ENCODE assay signal across 8 mouse cellular contexts in genomic region chr4:47227756-47228155, GRCm38 (mm10). TPM values are rescaled to one million over a fixed set of nuclear protein-coding genes. Genes with fewer than 3 reads are reported as not detected.
A peak's percentile ranks its signal among the peaks of the same experiment; 100 is the strongest.
DNase-seq lines count a peak whose midpoint lies in the region; ATAC-seq lines count a peak whose summit lies in the region.

No protein-coding gene starts in this region.

- no peak overlapping the region for H3K4me2 ChIP-seq in heart, embryonic 12.5 days

- no peaks in the 10 kb centered on the region for H3K27me3 ChIP-seq in heart, embryonic 12.5 days (replicated peaks)

- no peak overlapping the region for H3K4me3 ChIP-seq in heart, embryonic 12.5 days

- ATAC-seq in heart, embryonic 12.5 days (ENCODE audit: insufficient number of reproducible peaks, low FRiP score), result 0 out of 2 replicates have a peak, but pooled peaks have one; percentile 20
- ATAC-seq in erythroid progenitor cell, adult 5-6 weeks (replicated peaks; ENCODE audit: low FRiP score, poor library complexity, severe bottlenecking), result no peak
- ATAC-seq in erythroblast, adult 5-6 weeks (replicated peaks; ENCODE audit: low FRiP score, poor library complexity, severe bottlenecking), result no peak

- 30% methylated on average over 6 of the region's 6 CpGs for WGBS in heart, embryonic 12.5 days

- DNase-seq in gastrocnemius, postnatal 14 days, result peak; percentile 67
- no peak for DNase-seq in gastrocnemius, postnatal 36 days
- DNase-seq in NIH3T3 (ENCODE audit: low read depth), result peak; percentile 66
- DNase-seq in left cerebral cortex, adult 18-20 months (ENCODE audit: low spot score in 2 of 2), result peak; percentile 63 to 80
- DNase-seq in right cerebral cortex, postnatal 14 days, result peak; percentile 55

- peaks cover 18% of the 10 kb centered on the region for H3K4me1 ChIP-seq in heart, embryonic 12.5 days (replicated peaks)

- H3K36me3 ChIP-seq in heart, embryonic 12.5 days, result no peaks in the 10 kb centered on the region

- 0 out of 2 replicates have a peak, but pooled peaks cover 3% of the 10 kb centered on the region for H3K9me3 ChIP-seq in heart, embryonic 12.5 days (replicated peaks)

- intact Hi-C loops in gastrocnemius, postnatal 14 days (cut with DNase I; ENCODE audit: low total_unique reads), result no loop called here
- intact Hi-C loops in gastrocnemius, postnatal 36 days (cut with DNase I), result no loop called here

- no peak overlapping the region for H3K9ac ChIP-seq in heart, embryonic 12.5 days

- 0 out of 2 replicates have a peak overlapping the region, but pooled peaks have one; percentile 7 for H3K27ac ChIP-seq in heart, embryonic 12.5 days (ENCODE audit: poor library complexity, severe bottlenecking)

RNA-seq across cellular contexts. Expression of gene Col15a1, which starts 19.8 kb away (rescaled TPM):
- 100 to 1,000 TPM; 212 to 288 TPM for total RNA-seq in gastrocnemius, postnatal 14 days (2021)
- total RNA-seq in gastrocnemius, postnatal 36 days (2021), result 10 to 100 TPM; 44.6 to 76.0 TPM
- polyA plus RNA-seq in heart, embryonic 12.5 days (2016; fragmentation: Nextera tagmentation; extraction: Ambion mirVana), result 2.2 and 2.4 TPM in 2 replicates
- total RNA-seq in left cerebral cortex, adult 18-20 months (2021), result 1 to 10 TPM; 5.2 to 7.6 TPM
- total RNA-seq in erythroid progenitor cell, adult 5-6 weeks (2015; ENCODE audit: low replicate concordance), result not detected in 2 replicates
- total RNA-seq in erythroid progenitor cell, adult 5-6 weeks (2017; ENCODE audit: low replicate concordance), result not detected in 2 replicates
- 1.9 TPM in 1 of 2 replicates, not detected in the other for total RNA-seq in erythroblast, adult 5-6 weeks (2015; ENCODE audit: low replicate concordance)
- not detected in 2 replicates for total RNA-seq in erythroblast, adult 5-6 weeks (2017; ENCODE audit: low replicate concordance)

Comparison
In these comparisons a context has a peak if more than half of its experiments do, and no peak if none do; other contexts are left out.
1. DNase-seq: peak in gastrocnemius, postnatal 14 days (single experiment), NIH3T3 (single experiment), left cerebral cortex, adult 18-20 months (2 of 2) and right cerebral cortex, postnatal 14 days (single experiment); none in gastrocnemius, postnatal 36 days (0 of 2).